Mouse (Mus musculus) layer of hippocampus, adult 9-10 months (tissue): ENCODE results near the gene Prkg1.
"Not testable (repeated sequence)": the region's sequence is repeated elsewhere in the genome, so short reads cannot be mapped to it uniquely, and the experiment has no call there.

Experiments
- DNase-seq: peaks from one replicate; pipeline ENCODE4 v3.0.0; 2022; ENCODE audit warnings: low spot score

Prkg1 gene

DNA sequence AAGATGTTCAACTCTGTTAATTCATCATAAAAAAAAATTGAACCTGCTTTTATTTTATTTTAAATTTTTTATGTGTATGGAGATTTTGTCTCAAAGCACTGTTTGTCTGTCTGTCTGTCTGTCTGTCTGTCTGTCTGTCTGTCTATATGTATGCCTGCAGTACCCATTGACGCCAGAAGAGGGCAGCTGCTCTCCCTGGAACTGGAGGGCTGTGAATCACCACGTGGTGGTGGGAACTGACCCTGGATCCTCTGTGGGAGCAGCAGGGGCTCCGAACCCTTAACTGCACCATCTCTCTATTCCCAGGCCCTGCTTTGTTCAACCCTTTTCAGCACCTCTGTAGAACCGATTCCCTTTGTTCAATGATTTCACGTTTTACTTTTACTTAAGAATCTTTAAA is 338.7 kb downstream of the Prkg1 start:
- no peak for DNase-seq

DNA sequence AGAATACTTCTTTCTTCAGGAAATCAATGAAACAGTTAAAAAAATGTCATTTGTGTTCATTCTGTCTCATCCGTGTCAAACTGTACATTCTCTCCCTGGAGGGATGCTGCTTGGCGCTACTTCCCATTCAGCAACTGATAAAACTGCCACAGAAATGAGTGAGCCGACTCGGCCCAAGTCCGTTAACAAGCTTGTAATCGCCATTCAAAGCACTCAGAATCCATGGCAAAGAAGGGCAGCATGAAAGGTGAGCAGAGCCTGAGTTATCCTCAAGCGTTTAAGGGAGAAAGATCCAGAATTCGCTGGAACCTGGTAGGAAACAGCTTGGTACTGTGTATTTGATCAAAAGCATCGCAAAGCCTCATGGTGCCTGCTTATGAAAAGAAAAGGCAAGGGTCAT is 339.6 kb downstream of the Prkg1 start:
- no peak for DNase-seq

DNA sequence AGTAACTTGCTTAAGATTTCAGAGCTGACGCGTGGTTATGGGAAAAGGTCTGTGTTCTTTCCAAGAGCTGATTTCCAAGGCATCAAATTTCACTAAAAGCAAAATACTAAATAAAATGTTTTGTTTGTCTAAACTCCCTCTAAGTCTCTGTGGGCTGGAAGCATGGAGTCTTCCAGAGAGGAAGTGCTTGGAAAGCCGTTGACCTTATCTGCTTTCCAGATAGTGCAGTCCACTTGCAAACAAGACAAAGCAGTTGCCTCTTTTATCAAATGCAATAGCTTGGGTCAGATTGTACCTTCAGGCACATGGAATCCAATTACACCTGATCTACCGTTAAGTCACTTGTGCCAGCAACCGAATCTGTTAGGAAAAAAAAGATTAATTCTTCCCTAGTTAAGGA is 340.5 kb downstream of the Prkg1 start:
- DNase-seq: no peak

DNA sequence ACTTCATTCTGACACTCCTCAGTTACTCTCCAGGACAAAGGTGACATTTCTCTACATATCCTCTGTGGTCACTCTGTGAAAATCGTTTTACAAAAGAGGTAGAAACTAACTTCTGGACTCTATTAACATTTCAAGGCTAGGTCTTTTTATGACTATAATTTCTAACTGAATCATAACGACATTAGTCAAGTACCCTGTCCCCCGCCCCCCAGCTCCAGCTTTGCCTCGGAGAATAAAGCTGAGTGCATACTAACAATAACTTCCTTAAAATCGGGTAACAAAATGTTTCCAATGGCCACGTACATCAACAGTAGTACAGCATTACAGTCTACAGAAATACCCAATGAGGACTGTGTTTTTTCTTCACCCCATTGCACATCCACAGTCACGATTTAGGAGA is 351.3 kb downstream of the Prkg1 start:
- DNase-seq: no peak

DNA sequence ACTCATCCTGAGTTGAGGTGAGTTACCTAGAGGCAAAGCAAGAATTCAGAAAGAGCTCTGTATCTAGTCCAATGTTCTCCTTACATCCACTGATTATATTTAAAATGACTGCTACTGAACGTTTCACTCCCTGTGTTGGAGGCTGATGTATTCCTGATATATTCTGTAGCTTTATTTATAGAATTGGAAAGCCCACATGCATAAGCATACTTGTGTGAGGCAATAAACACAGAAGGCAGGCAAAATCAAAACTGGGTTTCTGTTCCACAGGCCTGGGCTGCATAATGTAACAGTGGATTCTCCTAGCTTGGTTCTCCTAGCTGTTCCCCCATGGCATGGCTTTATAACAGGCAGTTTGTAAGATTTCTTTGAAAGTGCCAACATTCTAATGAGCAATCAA is 368.7 kb downstream of the Prkg1 start:
- DNase-seq: no peak

DNA sequence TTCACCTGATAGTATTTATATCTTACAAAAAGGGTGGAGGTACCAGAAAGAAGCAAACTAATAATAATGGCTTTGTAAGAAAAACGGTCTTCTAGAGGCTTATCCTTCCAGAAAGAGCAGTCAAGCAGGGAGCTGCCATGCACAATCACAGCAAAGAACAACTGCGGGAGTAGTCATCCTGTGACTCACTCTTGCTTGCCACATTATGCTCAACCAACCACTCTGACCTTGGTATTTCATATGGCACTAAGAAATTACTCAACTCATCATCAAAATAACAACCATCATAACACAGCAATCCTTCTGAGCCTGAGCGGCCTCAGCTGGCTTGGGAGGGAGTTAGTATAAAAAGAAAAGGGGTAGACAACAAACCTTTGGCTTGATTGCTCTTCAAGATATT is 379.5 kb downstream of the Prkg1 start:
- no peak for DNase-seq

DNA sequence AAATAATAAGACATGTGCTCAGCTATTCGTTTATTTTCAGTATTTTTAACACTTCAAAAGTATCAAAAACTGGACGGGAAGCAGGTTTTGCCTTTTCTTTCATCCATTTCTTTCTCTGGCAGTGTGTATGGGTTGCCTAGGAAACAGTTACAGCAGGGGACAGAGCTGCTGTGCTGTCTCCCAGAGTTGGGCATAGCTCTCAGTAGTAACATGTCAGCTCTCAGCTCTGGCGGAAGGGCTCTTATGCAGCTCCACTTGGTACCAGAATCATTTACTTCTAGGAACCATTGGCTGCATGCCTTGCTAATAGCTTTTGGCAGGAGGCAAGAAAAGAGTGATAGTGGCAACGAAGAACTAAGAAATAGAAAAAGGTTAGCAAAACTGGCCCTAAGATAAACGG is 381.0 kb downstream of the Prkg1 start:
- peak; percentile 17 for DNase-seq

DNA sequence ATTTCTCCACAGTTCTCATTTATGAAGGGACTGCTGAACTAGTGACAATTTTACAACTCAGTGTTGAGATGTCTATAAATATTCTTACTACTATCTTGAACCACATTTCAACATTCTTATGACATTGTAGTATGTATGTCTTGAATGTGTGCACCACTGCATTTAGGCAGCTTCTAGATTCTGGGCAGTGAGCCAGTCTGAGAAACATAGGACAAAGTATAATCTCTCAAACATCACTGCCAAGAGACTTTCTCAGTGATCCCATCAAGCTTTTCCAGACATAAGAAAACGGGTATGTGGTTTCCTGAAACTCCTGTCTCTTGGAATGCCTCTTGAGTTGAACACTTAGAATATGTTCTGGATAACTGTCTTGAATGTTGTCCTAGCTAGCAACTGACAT is 394.7 kb downstream of the Prkg1 start:
- no peak for DNase-seq

DNA sequence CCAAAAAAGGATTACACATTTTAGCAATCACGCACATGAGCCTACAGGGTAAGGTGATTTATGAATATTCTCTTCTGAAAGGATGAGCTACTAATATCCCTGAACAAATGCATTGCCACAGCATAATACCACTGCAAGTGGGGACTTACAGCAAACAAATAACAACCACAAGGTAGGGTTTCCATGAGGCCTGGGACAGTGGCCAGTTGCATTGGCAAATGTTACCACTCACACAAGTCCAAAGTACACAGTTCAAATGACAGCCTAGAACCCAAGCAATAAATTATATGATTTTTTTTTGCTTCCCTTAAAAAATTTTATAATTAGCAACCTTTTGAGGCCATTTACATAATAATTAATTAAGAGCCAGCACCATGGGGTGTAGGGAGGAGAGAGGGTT is 395.7 kb downstream of the Prkg1 start:
- no peak for DNase-seq

DNA sequence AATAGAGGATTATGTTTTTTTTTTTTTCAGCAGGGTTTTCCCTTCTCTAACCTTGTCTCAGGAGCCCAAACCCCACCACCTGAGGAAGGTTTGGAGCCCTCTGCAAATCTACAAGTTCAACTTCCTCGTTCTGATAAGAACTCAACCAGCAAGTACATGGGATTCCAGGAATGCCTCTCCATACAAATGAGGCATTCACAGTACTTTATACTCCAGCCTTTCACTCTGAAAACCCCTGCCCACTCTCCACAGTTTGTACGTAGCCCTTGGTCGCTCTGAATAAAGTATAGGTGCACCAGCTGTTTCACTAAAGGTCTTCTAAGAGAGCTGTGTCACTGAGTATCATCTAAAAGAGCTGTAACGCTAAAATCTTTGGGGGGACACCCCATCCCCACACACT is 402.8 kb downstream of the Prkg1 start:
- no peak for DNase-seq

DNA sequence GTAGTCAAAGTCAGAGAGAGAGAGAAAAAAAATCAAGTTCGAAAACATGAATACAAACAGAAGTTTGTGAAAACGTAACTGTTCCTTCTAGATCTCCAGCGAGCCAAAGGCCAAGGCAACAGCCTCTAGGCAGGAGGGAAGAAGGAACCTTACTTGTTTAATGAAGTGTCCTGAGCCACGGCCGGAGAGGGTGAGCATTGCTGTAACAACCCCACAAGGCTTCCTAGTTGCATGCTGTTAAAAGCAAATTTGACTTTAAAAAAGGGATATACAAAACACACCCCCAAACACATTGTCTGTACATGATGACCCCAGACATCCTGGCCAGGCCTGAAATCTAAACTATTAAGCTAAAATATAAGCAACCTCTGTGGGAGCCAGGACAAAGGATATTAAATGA is 403.3 kb downstream of the Prkg1 start:
- no peak for DNase-seq

DNA sequence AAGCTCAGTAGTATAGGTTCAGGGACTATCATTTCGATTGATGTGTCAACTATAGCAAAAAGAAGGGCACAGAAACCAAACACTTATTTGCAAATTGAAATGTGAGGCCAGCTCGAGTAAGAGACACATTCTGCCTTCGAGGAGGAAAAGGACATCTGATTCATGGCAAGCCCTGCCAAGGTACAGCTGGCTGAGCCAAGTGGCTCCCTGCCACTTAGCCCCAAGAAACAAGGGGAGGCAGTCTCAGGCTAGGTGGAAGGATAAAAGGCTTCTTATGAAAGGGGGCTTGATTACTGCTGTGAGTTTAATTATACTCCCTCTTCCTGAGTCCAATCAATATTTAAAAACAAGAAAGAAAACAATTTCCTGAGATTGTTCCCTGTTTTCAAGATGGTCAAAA is 403.7 kb downstream of the Prkg1 start:
- no peak for DNase-seq

DNA sequence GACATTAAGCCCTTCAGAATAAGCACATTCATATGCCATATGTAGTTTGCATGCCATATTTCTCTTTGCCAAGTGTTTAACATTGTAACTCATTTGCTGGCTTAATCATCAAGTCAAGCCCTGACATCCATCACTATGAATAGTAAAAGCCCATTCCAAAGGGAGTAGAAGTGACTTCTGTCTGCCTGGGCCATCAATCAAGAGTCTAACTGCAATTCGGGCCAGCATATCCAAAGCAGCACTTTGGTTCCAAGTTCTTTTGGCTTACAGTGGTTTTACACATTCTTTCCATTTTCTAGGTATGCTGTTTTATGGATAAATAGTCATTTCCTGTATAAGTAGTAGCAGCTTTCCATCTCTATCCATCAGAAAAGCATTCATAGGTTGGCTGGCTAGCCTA is 409.9 kb downstream of the Prkg1 start:
- no peak for DNase-seq

DNA sequence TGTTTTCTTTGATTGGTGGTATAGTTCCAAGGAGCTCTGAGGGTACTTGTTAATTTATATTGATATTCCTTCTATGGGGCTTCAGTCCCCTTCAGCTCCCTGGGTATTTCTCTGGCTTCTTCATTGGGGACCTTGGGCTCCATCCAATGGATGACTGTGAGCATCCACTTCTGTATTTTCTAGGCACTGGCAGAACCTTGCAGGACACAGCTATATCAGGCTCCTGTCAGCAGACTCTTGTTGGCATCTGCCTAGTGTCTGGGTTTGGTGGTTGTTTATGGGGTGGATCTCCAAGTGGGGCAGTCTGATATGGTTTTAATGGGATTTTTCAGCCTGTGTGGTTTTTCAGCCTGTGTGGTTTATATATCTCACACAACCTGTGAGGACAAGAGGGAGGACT is 412.0 kb downstream of the Prkg1 start:
- DNase-seq: not testable (repeated sequence)

DNA sequence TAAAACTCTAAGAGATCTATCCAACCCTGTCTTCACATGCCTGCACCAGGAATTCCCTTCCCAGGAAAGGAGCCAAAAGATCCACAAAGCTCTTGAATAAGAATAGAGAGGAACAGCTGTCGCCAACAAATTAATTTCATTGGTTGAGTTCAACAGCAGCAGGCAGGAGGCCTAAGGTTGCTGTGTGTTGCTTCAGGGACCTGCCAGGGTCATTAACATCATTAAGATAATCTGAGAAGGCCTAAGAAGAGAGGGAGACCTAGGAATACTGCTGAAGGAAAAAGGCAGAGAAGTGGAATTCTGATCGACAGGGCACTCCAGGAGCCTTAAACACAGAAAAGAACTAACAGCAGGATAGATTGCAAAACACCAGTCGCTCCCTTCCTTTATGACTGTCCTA is 413.0 kb downstream of the Prkg1 start:
- DNase-seq: no peak

DNA sequence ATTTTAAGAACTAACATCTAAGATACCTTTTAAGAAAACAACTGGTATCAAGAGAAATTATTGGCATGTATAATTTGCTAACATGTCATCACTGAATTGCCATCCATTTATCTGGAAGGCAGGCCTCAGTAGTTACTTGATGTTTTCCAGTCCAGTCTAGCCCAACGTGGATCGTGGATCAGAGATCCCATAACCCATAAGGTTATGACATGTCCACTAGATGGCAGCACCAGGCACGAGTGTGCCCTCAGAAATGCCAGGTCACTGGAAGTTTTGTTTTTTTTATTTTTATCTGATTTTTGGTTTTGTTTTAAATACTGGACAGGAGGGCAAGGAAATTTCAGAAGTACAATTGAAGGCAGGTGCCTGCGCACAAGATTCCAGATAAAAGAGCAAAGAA is 422.7 kb downstream of the Prkg1 start:
- no peak for DNase-seq

DNA sequence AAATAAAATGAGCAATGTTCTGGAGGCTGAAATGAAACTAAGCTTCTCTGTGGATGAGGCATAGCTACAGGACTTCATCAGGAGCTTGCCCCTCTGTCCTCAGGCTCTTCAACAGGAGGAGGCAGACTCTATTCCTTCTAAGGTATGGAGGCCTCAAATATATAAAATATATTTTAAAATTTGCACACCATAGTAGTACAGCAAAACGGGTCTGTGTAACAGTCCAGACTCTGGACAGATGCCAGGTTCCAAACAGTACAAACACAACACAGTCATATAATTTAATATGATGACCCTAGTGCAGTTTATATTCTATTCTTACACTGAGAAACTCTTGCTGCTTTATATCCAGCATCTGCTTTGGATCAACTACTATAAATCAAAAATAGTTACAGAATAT is 423.9 kb downstream of the Prkg1 start:
- no peak for DNase-seq

DNA sequence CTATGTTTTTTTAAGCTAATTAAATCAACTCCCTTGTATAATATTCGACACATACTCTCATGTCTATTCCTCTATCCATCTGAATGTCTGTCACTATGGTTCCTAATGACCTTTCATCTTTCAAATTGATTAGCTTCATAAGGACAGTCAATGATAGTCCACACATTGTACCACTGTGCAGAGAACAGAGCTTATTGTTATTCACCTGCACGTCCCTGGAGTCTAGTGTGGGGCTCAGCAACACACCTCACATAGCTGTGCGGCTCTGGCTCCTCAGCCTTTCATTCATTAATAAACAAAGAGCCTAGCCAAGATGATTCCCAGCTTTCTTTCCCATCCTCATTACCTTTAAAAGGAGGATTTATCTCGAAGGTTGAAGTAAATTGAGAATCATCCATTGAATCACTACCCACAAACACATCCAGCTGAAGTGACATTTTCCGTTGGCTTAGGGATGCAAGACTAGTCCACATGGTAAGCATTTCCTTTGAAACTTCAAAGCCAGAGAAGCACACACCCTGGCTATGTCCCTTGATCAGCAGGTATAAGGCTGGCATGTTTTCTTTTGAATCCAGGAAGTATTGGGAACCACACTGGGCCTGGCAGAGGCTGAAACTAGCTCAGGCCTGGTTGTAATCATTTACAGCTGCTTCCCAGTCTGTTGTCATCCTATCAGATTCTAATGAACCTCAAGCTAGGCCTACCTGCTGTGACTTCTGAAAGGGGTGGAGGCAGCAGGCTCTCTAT is 426.3 kb downstream of the Prkg1 start:
- no peak for DNase-seq

DNA sequence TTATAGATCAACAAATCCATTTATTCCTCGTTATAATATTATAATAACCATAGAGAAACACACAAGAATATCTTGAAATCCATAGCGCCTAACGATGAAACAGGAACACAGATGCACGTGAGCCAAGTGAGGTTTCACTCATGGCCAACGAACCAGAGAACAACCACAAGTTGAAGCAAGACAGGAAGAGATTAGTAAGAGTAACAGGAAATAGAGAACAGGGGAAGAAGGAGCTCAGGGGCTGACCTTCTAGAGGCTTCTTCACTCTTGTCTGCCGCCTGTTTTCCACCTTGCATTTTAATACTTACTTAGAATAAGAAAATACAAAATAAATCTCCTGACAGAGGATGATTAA is 427.0 kb downstream of the Prkg1 start:
- DNase-seq: no peak

DNA sequence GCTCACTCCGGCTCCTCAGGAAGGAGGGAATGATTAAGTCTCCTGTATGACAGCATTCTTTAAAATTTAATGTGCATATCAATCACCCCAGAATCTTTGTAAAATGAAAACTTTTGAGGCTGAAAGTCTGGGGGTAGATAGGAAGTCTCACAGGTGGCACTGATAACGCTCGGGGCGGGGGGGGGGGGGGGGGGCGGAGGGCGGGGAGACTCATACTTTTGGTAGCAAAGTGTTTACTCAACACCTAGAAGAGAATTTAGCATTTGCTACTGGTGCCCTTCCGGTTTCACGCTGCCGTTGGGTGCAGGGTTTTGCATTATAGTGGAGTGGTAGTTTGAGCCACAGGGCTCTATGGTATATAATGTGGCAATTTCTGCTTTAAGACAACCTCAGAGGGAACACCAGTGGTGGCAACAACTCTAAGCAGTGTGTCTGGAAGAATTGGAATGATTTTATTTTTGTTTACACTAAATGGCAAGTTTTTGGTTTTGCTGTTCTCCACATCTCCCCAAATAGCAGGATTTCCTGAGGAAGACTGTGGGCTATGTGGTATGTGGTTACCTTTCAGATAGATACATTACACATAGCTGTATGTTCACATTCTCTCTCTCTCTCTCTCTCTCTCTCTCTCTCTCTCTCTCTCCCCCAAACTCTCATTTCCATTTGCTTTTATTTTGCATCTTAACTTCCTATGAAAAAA is 427.5 kb downstream of the Prkg1 start:
- DNase-seq: no peak

DNA sequence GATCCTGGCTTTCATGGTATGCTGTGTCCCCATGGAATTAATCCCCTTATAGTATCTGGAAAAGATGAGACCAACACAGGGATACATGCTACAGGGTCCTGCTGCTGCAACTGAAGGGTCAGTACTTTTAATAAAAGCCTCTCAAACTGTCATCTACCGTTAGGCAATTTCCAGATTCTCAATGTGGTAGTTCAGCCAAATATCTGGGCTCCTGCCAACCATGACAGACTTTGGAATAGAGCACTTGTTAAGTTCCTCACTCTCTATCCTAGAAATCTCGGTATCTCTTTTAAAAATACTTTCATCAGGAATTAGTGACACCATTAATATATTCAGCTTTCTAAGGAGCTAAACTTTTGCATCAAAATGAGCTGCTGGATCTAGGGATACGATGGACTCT is 428.5 kb downstream of the Prkg1 start:
- DNase-seq: no peak

DNA sequence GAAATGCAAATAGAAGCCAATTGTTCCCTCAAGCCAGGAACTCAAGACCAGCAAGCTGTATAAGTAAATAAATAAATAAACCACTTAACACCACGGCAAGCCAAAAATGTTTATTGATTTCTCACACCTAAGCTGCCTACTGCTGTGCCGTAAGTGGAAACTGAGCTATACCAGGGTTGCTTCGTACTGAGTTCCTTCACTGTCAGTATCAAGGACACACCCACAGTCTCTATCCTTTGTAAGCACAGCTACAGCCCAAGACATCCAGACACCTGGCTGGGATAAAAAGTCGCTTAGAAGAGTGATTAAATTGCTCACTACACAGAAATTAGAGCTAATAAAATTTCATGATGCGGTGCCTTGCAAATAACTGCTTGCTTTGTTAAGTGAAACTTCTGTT is 434.9 kb downstream of the Prkg1 start:
- DNase-seq: no peak

DNA sequence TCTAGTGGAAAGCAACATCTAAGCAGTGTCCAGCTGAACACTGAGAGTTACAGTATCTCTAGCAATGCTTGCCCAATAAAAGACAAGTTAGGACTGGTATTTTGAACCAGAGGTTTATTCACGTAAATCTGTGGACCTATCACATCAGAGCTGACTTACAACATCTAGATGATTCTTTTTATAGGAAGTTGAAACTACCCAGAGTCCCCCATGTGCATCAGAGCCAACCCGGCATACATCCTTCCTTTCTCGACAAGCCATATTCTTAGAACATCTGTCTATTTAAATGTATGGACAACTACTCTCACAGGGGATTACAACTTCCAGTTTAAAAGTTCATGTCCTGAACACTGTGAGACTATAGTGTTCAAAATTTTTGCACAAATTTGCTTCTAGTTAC is 460.1 kb downstream of the Prkg1 start:
- DNase-seq: no peak

DNA sequence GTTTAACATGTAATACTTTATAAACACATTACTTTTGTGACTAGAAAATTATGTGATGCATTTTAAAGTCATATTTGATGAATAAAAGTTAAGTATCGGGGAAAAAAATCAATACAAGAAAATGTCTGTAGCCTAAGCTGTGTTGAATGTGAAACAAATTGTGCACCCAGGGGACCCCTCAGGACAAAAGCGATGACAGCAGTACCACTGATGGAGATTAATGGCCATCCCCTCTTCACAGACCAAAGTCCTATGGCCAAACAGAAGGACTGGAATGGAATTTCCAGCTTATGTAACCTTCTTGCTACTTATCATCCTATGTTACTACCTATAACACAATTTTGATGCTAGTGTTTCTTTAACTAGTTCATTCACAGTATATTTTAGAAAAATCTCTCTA is 473.6 kb downstream of the Prkg1 start:
- DNase-seq: no peak
